Mouse (Mus musculus): ENCODE measurements around the gene Rnf6.

Gene Rnf6

GRCm38 (mm10) chr5:146220879-146221714 lies at the start of gene Rnf6:
TSS of gene Rnf6 (minus strand) at chr5:146221555.
- DNase-seq (ENCODE audit: extremely low spot score) = peak; percentile 95

- no peak for DNase-seq (ENCODE audit: extremely low spot score)
These were observed 49.2 kb upstream of the Rnf6 start for GRCm38 (mm10) chr5:146270593-146270992.

- DNase-seq (ENCODE audit: extremely low spot score) = no peak
These were observed 46.4 kb upstream of the Rnf6 start for GRCm38 (mm10) chr5:146267776-146268175.

- DNase-seq (ENCODE audit: extremely low spot score) = no peak
These were observed 44.7 kb upstream of the Rnf6 start for GRCm38 (mm10) chr5:146265934-146266591.

GRCm38 (mm10) chr5:146260003-146260402 lies 38.6 kb upstream of the Rnf6 start:
- DNase-seq (ENCODE audit: extremely low spot score) = no peak

GRCm38 (mm10) chr5:146253644-146254043 lies 32.3 kb upstream of the Rnf6 start:
- no peak for DNase-seq (ENCODE audit: extremely low spot score)

DNA sequence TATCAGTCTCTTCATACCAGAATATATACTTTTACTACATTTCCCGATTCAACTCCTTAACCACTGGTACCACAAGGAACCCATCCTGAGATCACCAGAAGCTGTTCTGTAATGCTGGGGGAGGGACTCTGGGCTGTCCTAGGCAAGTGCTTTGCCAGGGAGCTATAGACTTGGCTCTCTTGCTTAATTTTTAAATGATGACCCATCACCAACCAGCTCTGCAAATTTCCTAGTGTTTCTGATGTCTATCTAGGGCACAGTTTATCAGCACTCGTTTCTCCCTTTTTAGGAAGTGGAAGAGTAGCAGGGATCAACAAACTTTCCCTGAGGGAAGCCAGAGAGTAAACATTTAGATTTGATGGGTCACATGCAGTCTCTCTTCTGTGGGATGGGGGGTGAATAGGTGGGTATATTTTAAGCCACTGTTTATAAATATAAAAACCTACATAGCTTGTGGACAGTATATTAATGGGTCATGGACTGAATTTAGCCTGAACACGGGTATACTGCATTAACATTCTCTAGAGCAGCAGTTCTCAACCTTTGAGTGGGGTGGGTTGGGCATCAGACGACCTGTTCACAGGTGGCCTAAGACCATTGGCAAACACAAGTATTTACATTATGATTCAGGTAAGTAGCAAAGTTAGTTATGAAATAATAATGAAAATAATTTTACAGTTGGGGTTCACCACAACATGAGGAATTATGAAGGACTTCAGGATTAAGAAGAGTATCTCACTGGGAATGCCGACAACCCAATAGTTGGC lies 30.5 kb upstream of the Rnf6 start:
- no peak for DNase-seq (ENCODE audit: extremely low spot score)

DNA sequence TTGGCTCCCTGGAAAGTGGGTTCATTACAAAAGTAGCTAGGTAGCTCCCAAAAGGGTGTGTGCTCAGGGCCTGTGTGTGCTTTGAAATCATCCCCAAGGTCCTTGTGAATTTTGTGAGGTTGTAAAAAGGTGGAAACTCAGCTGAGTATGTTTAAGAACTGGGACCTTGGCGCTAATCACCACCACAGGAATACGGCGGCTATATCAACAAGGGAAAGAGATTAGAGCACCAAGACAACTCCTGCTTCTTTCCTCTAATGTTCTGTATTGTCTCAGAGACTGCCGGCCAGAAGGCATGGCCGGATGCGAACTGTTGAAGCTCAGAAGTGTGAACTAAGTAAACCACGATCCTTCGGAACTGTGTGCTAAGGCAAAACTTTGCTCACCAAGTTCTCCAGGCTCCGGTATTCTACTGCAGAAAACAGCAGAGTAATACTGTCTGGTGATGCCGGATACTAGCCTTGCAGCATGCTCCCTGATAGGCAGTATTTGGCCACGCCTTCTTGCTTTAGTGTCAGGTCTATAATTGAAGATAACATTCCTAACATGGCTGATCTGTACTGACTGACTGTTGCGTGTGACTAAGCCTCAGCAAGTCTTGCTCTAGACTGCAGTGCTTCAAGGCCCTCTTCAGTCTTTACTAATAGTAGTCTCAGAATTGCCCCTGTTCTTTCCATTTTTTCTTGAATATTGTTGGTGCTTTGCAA lies 29.2 kb upstream of the Rnf6 start:
- no peak for DNase-seq (ENCODE audit: extremely low spot score)

GRCm38 (mm10) chr5:146248746-146249145 lies 27.4 kb upstream of the Rnf6 start:
- DNase-seq (ENCODE audit: extremely low spot score) = no peak

GRCm38 (mm10) chr5:146247709-146248108 lies 26.4 kb upstream of the Rnf6 start:
- DNase-seq (ENCODE audit: extremely low spot score) = no peak

- no peak for DNase-seq (ENCODE audit: extremely low spot score)
These were observed 25.0 kb upstream of the Rnf6 start for GRCm38 (mm10) chr5:146246386-146246785.

DNA sequence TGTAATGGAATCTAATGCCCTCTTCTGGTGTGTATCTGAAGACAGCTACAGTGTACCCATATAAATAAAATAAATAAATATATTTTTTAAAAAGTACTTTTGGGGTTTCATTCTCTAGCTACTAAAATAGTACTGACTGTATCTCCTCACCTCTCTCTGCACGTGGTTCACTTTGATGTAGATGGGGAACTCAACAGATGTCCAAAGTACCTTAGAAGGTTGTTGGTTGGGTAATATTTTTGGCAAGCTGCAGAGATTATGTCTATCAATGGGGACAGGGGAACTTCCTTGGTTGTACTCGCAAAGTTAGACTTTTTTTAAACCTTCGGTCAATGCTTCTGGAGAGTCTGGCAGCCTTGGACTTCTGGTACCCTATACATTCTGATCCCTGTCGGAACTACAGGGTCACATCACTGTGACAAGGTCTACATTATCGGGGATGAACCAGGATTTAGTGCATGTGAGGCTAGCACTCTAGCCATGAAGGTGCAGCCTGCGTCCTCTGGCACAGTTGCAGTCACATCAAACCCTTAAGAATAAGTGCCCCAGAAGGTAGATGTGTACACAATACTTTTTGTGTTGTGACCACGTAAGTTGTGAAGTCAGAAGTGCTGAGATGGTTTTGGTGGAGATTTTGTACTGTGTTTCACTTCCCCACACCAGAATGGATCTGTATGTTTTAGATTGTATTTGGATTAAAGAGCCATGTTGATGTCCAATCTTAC lies 24.5 kb upstream of the Rnf6 start:
- no peak for DNase-seq (ENCODE audit: extremely low spot score)

DNA sequence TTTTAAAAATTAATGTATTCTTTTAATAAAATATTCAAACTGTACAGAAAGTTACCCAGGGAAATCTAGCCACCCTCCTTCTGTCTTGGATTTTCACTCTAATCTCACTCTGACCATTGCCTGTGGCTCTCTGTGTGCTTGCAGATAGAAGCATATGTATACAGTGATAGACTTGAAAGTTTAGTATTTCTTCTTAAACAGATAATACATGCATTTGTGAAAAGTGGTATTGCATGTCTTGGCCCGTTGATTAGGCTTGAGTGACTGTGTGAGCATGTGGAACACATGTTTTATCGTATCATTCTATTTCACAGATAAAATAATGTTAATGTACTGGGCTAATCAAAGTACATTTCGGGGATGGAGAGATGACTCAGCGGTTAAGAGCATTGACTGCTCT lies 23.8 kb upstream of the Rnf6 start:
- no peak for DNase-seq (ENCODE audit: extremely low spot score)

GRCm38 (mm10) chr5:146241202-146241601 lies 19.8 kb upstream of the Rnf6 start:
- DNase-seq (ENCODE audit: extremely low spot score) = no peak

DNA sequence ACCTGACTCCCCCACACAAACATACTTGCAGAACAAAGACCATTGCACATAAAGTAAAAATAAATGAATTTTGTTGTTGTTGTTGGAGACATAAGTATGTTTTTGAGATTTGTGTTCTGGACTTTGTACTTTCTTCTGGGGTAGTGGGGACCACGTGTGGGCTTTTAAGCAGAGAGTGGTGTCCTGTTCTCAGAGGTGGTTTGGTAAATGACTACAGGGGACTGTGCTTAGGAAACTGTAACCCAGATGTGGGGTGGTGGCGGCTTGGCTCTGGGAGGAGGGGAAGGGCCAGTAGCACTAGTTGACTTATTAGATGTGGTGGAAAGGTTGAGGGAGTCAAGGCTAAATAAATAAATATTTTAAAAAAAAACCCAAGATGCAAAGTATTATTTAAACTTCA lies 19.4 kb upstream of the Rnf6 start:
- no peak for DNase-seq (ENCODE audit: extremely low spot score)

DNA sequence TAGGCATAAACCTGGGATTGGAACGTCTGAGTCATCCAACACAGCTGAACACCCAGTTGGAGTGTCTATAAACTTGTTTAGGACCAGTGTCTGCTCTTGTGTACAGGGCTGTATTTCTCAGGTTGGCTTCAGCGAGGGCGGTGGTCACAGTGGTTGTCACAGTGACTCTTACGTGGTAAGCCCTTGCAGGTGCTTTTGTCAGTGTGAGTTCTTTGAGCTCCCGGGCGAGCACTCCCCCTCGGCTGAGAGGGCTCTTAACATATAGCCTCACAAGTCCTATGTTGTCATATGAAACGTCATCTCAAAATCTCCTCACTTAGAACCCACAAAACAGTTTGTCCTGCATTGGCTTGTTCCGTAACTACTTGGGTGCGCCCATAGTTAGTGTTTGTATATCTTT lies 16.9 kb upstream of the Rnf6 start:
- no peak for DNase-seq (ENCODE audit: extremely low spot score)

DNA sequence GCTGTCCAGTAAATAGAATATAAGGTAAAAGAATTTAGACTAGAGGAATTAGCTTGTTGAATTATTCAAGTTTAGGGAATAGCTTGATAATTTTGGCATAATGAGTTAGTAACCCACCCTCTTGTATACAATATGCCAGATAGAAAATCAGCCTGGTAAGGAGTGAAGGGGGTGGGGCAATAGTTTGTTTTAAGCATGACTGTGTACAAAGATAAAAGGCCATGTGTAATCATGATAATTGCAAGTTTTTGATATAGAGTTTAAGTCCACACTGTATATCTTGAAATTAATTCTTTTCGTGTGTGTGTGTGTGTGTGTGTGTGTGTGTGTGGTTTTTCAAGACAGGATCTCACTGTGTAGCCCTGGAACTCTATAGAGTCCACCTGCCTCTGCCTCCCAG lies 13.0 kb upstream of the Rnf6 start:
- DNase-seq (ENCODE audit: extremely low spot score) = no peak

DNA sequence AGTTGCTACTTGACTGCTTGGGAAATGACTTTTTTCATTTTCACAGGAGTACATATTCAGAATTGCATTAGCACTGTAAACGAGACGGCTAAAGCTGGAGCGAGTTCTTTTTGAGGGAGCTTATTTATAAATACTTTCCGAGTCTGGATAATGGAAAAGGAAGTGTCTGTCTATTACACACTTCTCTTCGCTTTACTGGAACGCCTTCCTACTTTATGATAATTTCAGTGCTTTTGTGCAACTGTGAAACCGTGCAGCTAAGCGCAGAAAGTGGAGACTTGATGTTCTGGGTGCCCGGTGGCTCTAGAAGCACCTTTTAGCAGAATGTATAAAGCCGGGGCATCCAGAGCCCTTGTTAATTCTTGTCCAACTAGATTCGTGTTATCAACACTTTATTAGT lies 11.5 kb upstream of the Rnf6 start:
- no peak for DNase-seq (ENCODE audit: extremely low spot score)

DNA sequence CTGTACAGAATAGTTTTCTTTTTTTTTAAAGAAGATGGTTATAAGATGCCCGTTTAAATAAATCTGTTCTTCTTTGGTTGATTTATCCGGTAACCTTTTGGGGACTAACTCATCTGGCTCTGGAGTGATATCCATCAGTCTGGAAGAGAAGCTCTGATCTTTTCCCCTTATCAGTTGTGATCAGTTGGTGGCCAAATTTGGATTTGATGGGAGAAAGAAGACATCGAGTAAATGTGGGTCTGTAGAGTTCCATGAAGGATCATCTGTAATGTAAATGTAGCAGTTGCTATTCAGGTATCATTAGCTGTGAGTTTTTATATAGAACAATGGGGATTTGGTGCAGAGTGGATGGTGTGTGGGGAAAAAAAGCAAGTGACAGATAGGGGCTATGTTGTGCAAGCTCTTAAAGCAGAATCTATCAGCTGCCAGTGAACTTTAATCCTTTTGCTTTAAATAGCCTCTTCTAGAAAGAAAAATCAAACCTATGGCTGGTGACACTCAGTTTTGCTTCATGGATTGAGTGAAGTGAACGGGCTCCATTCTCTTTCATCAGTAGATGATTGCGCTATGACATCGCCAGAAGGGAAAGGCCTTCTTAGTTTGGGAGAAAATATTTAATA lies 10.8 kb upstream of the Rnf6 start:
- DNase-seq (ENCODE audit: extremely low spot score) = no peak

- DNase-seq (ENCODE audit: extremely low spot score) = peak; percentile 47
These were observed 10.3 kb upstream of the Rnf6 start for GRCm38 (mm10) chr5:146231655-146231996.

All from embryo, embryonic 9.5 days (tissue).